Mouse (Mus musculus) forebrain, embryonic 11.5 days (tissue): ENCODE measurements around the gene Me3. TPM values are rescaled to one million over a fixed set of nuclear protein-coding genes. Genes with fewer than 3 reads are reported as not detected.

Experiments
- ATAC-seq: fragments of 200-750 bp; cut with Nextera tagmentation; replicated peaks from 2 replicates; pipeline ENCODE4 v1.8.0; 2017; ENCODE audit warnings: moderate TSS enrichment; ENCODE audit not compliant: low FRiP score
- DNase-seq: peaks from one replicate; pipeline ENCODE4 v3.0.0-alpha.2; 2017; ENCODE audit warnings: low spot score
- H3K27ac ChIP-seq: fragments of 300-500 bp; sonication (generic); 2 replicates; pipeline ENCODE4 v1.5.1; 2014; ENCODE audit warnings: low read depth, low read length
- H3K27me3 ChIP-seq: fragments of 300-500 bp; sonication (generic); 2 replicates; pipeline ENCODE4 v1.6.1; 2014; ENCODE audit warnings: mild to moderate bottlenecking, low read length, mixed read lengths; ENCODE audit not compliant: control insufficient read depth, insufficient read depth
- H3K36me3 ChIP-seq: fragments of 300-500 bp; sonication (generic); 2 replicates; pipeline ENCODE4 v1.6.1; 2014; ENCODE audit warnings: mild to moderate bottlenecking, low read length, moderate library complexity, mixed read lengths; ENCODE audit not compliant: control insufficient read depth, insufficient read depth
- H3K4me1 ChIP-seq: fragments of 300-500 bp; sonication (generic); replicated peaks from 2 replicates; pipeline ENCODE4 v1.6.1; 2014; ENCODE audit warnings: low read length, mixed read lengths; ENCODE audit not compliant: control insufficient read depth, insufficient read depth
- H3K4me2 ChIP-seq: fragments of 300-500 bp; sonication (generic); 2 replicates; pipeline ENCODE4 v1.6.1; 2014; ENCODE audit warnings: low read depth, mild to moderate bottlenecking, low read length, moderate library complexity, mixed read lengths; ENCODE audit not compliant: severe bottlenecking
- H3K4me3 ChIP-seq: fragments of 300-500 bp; sonication (generic); 2 replicates; pipeline ENCODE4 v1.5.1; 2014; ENCODE audit warnings: low read depth, low read length
- H3K9ac ChIP-seq: fragments of 300-500 bp; sonication (generic); 2 replicates; pipeline ENCODE4 v1.6.1; 2014; ENCODE audit warnings: low read length
- H3K9me3 ChIP-seq: fragments of 300-500 bp; sonication (generic); 2 replicates; pipeline ENCODE4 v1.6.1; 2016; ENCODE audit warnings: low read length, mixed read lengths; ENCODE audit not compliant: control insufficient read depth
- WGBS: fragments of 180-500 bp; shearing (Covaris S2); extraction: QIAGEN DNeasy Blood & Tissue Kit; methylation state at CpG from one replicate; pipeline ENCODE4 v1.1.7; 2014; 5-methylcytosine and 5-hydroxymethylcytosine counted together
- polyA plus RNA-seq: library from polyadenylated mRNA; unstranded; fragments of >200 nt; fragmentation: Nextera tagmentation; extraction: Ambion mirVana; gene quantifications from 2 replicates; pipeline ENCODE4 v1.2.1, GENCODE M21; 2014

Gene Me3
- polyA plus RNA-seq, 1 experiment from 2014 or later = 0.90 TPM

GRCm38 (mm10) chr7:89891412-89891811, 259.2 kb downstream of the Me3 start:
- H3K9me3 ChIP-seq = no peaks in the 10 kb centered on the region
- no peak overlapping the region for H3K4me3 ChIP-seq
- 84% methylated on average over 5 of the region's 5 CpGs for WGBS
- no peak overlapping the region for H3K4me2 ChIP-seq
- H3K27ac ChIP-seq = no peak overlapping the region
- no peaks in the 10 kb centered on the region for H3K4me1 ChIP-seq
- DNase-seq (no peak), ATAC-seq (no peak)
- H3K36me3 ChIP-seq = no peaks in the 10 kb centered on the region
- H3K9ac ChIP-seq = no peak overlapping the region
- no peaks in the 10 kb centered on the region for H3K27me3 ChIP-seq

GRCm38 (mm10) chr7:89891856-89892255, 259.7 kb downstream of the Me3 start:
- 28% methylated on average over 4 of the region's 4 CpGs for WGBS
- H3K4me1 ChIP-seq = no peaks in the 10 kb centered on the region
- no peaks in the 10 kb centered on the region for H3K9me3 ChIP-seq
- H3K27me3 ChIP-seq = no peaks in the 10 kb centered on the region
- no peak overlapping the region for H3K4me3 ChIP-seq
- ATAC-seq (no peak), DNase-seq (no peak)
- H3K4me2 ChIP-seq = no peak overlapping the region
- H3K9ac ChIP-seq = no peak overlapping the region
- H3K27ac ChIP-seq = no peak overlapping the region
- H3K36me3 ChIP-seq = no peaks in the 10 kb centered on the region

- Histone ChIP-seq H3K27ac (no peak overlapping the region), H3K9ac (no peak overlapping the region), H3K36me3 (no peaks in the 10 kb centered on the region), H3K4me3 (no peak overlapping the region), H3K9me3 (no peaks in the 10 kb centered on the region), H3K27me3 (no peaks in the 10 kb centered on the region), H3K4me1 (0 out of 2 replicates have a peak, but pooled peaks cover 5% of the 10 kb centered on the region), H3K4me2 (no peak overlapping the region)
- WGBS = 79% methylated on average over 8 of the region's 8 CpGs
- DNase-seq (no peak), ATAC-seq (no peak)
These were observed 270.8 kb downstream of the Me3 start for GRCm38 (mm10) chr7:89903007-89903406.

GRCm38 (mm10) chr7:89903442-89904343, 271.5 kb downstream of the Me3 start, which contains the start of gene Ccdc81:
TSS of gene Ccdc81 (minus strand) at chr7:89903629.
- Histone ChIP-seq H3K4me1 (0 out of 2 replicates have a peak, but pooled peaks cover 5% of the 10 kb centered on the region), H3K4me3 (no peak within 1 kb of the TSS), H3K9me3 (no peaks in the 10 kb centered on the region), H3K36me3 (no peaks in the 10 kb centered on the region), H3K9ac (no peak within 1 kb of the TSS), H3K27me3 (no peaks in the 10 kb centered on the region), H3K4me2 (peak within 1 kb of the TSS; percentile 26; the same call in 1 of the 2 replicates), H3K27ac (no peak within 1 kb of the TSS)
- peak; percentile 56 for DNase-seq
- ATAC-seq = peak; percentile 76
- WGBS = 30% methylated on average over 22 of the region's 22 CpGs

Other genes starting within 250 kb of the Me3 start
- 13.9 and 16.2 TPM in 2 replicates for gene Tmem135, start 228.2 kb upstream of the Me3 start, polyA plus RNA-seq
- gene Fzd4, start 228.0 kb upstream of the Me3 start, polyA plus RNA-seq = 4.1 and 5.0 TPM in 2 replicates
- 31.7 and 32.3 TPM in 2 replicates for gene Prss23, start 105.2 kb upstream of the Me3 start, polyA plus RNA-seq